Mouse (Mus musculus) heart, adult 2 months (tissue): ENCODE data around the gene Ecd.

Source experiments
- CTCF ChIP-seq: fragments of 200-600 bp; IDR thresholded peaks from 2 replicates; pipeline ENCODE4 v1.8.1; 2022; ENCODE audit warnings: antibody characterized with exemption, mild to moderate bottlenecking, moderate library complexity
- EP300 ChIP-seq: fragments of 200-500 bp; IDR thresholded peaks from 2 replicates; pipeline ENCODE4 v1.6.1; 2011; ENCODE audit warnings: low read depth, low read length, control low read depth; ENCODE audit not compliant: insufficient read depth
- POLR2A ChIP-seq: fragments of 200-500 bp; IDR thresholded peaks from 2 replicates; pipeline ENCODE4 v1.6.1; 2011; ENCODE audit warnings: mild to moderate bottlenecking, low read depth, low read length, control low read depth; ENCODE audit not compliant: insufficient read depth

- no peak for TF ChIP-seq POLR2A
- 0 out of 2 replicates have a peak, but pooled peaks have one; percentile 2 for TF ChIP-seq CTCF
- TF ChIP-seq EP300 = no peak
These were observed 8.5 kb downstream of the Ecd start for GRCm38 (mm10) chr14:20339415-20339814.
